Mouse (Mus musculus): Measurements from ENCODE around the gene Smg5.
A peak's percentile ranks its signal among the peaks of the same experiment; 100 is the strongest.
"Not testable (repeated sequence)": the region's sequence is repeated elsewhere in the genome, so short reads cannot be mapped to it uniquely, and the experiment has no call there.

Smg5 gene

GRCm38 (mm10) chr3:88354396-88355165 is 18.5 kb downstream of the Smg5 start:
- no peak for DNase-seq (ENCODE audit: low spot score in 2 of 2)

DNA sequence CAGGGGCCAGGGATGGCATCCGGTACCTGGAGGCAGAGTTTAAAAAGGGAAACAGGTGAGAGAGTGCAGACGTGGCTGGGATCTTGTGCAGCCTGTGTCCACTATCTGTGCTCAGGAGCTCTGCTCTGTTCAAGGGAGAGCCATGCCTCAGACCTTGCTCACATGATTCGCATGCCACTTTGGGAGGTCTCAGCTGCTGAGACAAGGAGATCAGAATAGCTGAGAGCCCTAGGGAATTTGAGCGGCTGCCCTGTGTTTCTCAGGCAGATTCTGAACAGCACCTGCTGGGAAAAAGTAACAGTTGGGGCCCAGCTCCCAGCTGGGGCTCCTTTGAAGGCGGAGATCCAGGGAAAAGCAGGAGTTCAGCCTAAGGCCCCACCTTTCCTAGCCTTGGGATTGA is 23.5 kb downstream of the Smg5 start:
- DNase-seq (ENCODE audit: low spot score in 2 of 2), result no peak

DNA sequence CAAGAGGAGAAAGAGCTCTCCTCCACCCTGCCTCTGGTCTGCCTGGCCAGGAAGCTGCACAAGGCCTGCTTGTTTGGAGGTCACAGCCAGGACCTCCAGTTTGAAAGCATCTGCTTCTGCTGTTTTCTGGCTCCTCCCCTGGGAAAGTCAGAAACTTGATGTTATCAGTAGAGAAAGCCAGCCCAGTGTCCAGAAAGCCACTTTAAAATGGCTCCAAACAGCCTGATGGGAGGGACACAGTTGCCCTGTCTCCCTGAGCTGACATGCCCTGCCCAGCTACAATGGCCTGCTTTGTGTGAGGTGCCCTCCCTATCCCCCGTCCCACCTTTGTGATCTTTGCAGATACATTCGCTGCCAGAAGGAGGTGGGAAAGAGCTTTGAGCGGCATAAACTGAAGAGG is 23.9 kb downstream of the Smg5 start:
- no peak for DNase-seq (ENCODE audit: low spot score in 2 of 2)

GRCm38 (mm10) chr3:88361096-88361495 is 25.0 kb downstream of the Smg5 start:
- DNase-seq (ENCODE audit: low spot score in 2 of 2), result no peak

DNA sequence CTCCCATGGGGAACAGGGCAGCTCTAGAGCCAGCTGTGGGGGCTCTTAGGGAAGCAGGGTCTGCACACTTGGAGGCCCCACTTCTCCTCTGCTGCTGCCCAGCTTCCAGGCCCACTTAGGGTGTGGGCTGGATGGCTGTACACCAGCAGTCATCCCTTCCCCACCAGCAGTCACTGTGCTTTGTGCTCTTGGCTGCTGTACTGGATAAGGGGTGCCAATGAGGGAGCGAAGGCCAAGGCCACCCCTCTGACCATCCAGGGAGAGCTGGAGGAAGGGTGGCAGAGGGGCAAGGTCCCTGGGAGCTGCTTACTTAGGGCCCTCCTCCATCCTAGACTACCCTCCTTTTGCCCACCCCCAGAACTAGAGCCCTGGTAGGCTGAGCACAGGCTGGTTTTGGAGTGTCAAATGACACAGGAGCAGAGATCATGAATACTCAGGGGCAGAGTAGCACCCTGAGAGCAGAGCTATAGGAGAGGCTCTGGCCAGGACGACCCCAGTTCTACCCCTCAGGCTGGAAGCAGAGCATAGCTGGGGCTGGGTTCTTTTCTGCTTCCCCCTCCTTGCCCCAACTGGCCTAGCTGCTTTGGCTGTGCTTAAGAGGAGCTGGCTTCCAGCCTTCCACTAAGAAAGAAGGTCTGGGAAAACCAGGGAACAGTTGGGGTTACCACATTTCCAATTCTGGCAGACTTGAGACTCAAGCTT is 25.7 kb downstream of the Smg5 start:
- DNase-seq (ENCODE audit: low spot score in 2 of 2), result no peak

- DNase-seq (ENCODE audit: low spot score in 2 of 2), result peak in 1 of 2 experiments; percentile 26
Observed at GRCm38 (mm10) chr3:88363700-88364099, 27.6 kb downstream of the Smg5 start.

- DNase-seq (ENCODE audit: low spot score in 2 of 2), result peak; percentile 72 to 73
Observed at GRCm38 (mm10) chr3:88364337-88364736, 28.3 kb downstream of the Smg5 start, which contains the start of gene Paqr6. Gene Paqr6 (plus strand): TSS chr3:88364584.

- no peak for DNase-seq (ENCODE audit: low spot score in 2 of 2)
Observed at GRCm38 (mm10) chr3:88365705-88366361, 29.8 kb downstream of the Smg5 start.

DNA sequence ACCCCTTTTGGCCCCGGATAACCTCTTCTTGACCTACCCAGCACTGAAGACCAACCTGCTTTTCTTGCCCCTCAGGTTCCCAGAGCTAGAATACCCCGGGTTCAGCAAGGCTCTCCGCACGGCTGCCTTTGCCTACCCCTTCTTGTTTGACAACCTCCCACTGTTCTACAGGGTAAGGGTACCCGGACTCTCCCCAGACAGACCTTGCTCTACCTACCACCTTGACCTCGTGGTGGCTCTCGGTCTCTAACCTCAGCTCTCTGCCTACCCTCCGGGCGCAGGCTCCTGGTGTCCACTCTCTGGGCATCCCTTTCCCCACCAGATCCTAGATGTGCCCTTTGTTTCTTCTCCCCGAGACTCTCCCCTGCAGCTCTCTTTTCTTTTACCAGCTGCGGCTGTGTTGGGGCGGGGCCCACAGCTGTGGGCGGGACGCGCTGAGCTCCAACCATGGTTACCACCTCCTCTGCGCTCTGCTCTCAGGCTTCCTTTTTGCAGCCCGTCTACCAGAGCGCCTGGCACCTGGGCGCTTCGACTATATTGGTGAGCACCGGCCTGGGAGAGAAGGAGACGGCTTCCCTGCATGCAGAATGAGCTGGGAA is 30.9 kb downstream of the Smg5 start:
- peak; percentile 42 to 50 for DNase-seq (ENCODE audit: low spot score in 2 of 2)

DNA sequence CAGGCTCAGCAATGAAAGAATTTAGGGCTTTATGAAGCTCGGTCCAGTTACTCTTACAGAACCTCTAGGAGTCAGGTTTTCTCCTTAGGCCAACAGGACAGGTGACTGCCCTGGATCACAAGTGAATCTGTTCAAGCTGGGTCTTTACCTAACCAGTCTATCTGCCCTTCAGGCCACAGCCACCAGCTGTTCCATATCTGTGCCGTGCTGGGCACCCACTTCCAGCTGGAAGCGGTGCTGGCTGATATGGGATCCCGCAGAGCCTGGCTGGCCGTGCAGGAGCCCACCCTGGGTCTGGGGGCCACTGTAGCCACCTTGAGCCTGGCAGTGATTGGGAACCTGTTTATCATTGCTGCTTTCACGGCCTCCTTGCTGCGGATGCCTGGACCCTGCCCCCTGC is 31.5 kb downstream of the Smg5 start:
- DNase-seq (ENCODE audit: low spot score in 2 of 2), result not testable (repeated sequence)

DNA sequence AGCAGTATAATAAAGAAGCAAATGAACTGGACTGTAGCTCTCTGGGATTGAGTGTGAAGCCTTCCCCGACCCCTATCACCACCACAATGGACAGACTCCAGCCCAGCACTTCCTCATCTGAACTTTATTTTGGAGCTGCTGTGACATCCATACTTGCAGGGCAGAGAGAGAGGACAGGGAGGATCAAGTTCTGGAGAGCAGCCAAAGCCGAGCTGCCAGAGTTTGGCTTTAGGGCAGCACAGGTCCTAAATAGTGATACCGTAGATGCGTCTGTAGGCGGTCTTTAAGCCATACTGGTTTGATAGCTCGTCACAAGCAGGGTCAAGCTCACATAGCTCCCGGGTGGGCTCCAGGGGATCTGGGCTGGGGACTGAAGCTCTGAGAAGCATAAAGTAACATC is 32.5 kb downstream of the Smg5 start:
- not testable (repeated sequence) for DNase-seq (ENCODE audit: low spot score in 2 of 2)

- DNase-seq (ENCODE audit: low spot score in 2 of 2), result not testable (repeated sequence)
Observed at GRCm38 (mm10) chr3:88372643-88373042, 36.6 kb downstream of the Smg5 start, which contains the start of gene Bglap3. Gene Bglap3 (minus strand): TSS chr3:88372743.

- not testable (repeated sequence) for DNase-seq (ENCODE audit: low spot score in 2 of 2)
Observed at GRCm38 (mm10) chr3:88375750-88376626, 39.9 kb downstream of the Smg5 start.

DNA sequence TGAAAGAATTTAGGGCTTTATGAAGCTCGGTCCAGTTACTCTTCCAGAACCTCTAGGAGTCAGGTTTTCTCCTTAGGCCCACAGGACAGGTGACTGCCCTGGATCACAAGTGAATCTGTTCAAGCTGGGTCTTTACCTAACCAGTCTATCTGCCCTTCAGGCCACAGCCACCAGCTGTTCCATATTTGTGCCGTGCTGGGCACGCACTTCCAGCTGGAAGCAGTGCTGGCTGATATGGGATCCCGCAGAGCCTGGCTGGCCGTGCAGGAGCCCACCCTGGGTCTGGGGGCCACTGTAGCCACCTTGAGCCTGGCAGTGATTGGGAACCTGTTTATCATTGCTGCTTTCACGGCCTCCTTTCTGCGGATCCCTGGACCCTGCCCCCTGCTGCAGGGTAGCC is 40.6 kb downstream of the Smg5 start:
- not testable (repeated sequence) for DNase-seq (ENCODE audit: low spot score in 2 of 2)

- not testable (repeated sequence) for DNase-seq (ENCODE audit: low spot score in 2 of 2)
Observed at GRCm38 (mm10) chr3:88378599-88378998, 42.5 kb downstream of the Smg5 start, which contains the start of gene Bglap2. Gene Bglap2 (minus strand): TSS chr3:88378699.

DNA sequence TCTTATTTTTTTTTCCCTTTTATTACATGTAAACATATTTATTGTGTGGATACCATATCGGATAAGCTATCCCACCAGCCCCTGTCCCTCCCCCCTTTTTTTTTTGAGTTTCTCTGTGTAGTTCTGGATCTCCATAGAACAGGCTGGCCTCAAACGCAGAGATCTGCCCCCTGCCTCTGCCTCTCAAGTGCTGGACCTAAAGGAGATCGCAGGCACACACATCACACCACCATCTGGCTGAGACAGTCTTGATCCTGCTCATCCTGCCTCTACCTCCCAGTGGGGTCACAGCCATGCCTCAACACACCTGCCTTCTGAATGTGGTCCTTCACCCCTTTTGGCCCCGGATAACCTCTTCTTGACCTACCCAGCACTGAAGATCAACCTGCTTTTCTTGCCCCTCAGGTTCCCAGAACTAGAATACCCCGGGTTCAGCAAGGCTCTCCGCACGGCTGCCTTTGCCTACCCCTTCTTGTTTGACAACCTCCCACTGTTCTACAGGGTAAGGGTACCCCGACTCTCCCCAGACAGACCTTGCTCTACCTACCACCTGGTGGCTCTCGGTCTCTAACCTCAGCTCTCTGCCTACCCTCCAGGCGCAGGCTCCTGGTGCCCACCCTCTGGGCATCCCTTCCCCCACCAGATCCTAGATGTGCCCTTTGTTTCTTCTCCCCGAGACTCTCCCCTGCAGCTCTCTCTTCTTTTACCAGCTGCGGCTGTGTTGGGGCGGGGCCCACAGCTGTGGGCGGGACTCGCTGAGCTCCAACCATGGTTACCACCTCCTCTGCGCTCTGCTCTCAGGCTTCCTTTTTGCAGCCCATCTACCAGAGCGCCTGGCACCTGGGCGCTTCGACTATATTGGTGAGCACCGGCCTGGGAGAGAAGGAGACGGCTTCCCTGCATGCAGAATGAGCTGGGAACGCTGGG is 45.6 kb downstream of the Smg5 start:
- DNase-seq (ENCODE audit: low spot score in 2 of 2), result not testable (repeated sequence)

- DNase-seq (ENCODE audit: low spot score in 2 of 2), result not testable (repeated sequence)
Observed at GRCm38 (mm10) chr3:88382383-88382782, 46.3 kb downstream of the Smg5 start.

GRCm38 (mm10) chr3:88384364-88384763 is 48.3 kb downstream of the Smg5 start, which contains the start of gene Bglap:
Gene Bglap (minus strand): TSS chr3:88384464.
- DNase-seq (ENCODE audit: low spot score in 2 of 2), result no peak

DNA sequence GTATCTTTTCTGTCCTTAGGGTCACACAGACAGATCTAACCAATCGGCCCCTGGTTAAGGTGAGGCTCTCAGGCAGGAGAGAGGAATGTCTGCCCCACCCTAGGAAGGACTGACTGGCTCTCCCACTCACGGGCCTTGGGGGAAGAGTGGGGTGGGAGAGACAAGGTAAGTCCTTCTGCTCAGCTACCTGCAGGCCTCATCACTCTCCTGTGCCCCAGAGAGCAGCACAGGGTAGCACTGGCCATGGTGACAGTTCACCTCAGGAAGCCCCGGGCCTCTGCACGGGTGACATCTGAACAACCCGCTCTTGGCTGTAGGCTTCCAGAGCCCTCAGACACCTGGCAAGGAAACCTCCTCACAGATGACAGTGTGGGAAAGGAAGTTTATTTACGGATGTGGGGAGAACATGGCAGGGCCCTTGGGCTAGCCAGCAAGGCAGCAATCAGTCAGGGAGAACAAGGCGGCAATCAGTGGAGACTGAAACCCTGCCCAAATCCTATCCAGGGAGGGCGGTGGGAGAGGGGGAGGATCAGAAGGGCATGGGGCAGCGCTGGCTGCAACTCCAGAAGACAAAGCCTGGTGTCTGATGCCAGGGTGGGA is 57.8 kb downstream of the Smg5 start:
- DNase-seq (ENCODE audit: low spot score in 2 of 2), result no peak

Data from spleen, postnatal 14 days (tissue).